Mouse (Mus musculus) CH12.LX (cell line): ENCODE data around the gene Alas2. TPM values are rescaled to one million over a fixed set of nuclear protein-coding genes. Genes with fewer than 3 reads are reported as not detected.

ENCODE experiments used
- DNase-seq: peaks from one replicate; pipeline ENCODE4 v3.0.0-alpha.2; 2013; ENCODE audit errors: extremely low read depth
- H3K27ac ChIP-seq: 2 replicates; pipeline ENCODE4 v1.5.1; 2012; ENCODE audit warnings: low read depth, mild to moderate bottlenecking, control low read depth, moderate library complexity; ENCODE audit not compliant: insufficient read depth
- H3K27me3 ChIP-seq: replicated peaks from 2 replicates; pipeline ENCODE3; 2012; ENCODE audit warnings: inconsistent platforms
- H3K36me3 ChIP-seq, 2 experiments: replicated peaks in 1 of 2; 2 replicates each; pipeline versions ENCODE3 to v1.6.1; 2012; ENCODE audit warnings: inconsistent platforms in 1 of 2, low read length in 1 of 2, mild to moderate bottlenecking in 1 of 2, mixed read lengths in 1 of 2, moderate library complexity in 1 of 2; ENCODE audit not compliant: control insufficient read depth in 1 of 2, insufficient read depth in 1 of 2
- H3K4me1 ChIP-seq, 2 experiments: 2 replicates each; pipeline ENCODE4 v1.6.1; 2012; ENCODE audit warnings: inconsistent platforms in 1 of 2, moderate library complexity in 1 of 2; ENCODE audit not compliant: insufficient read depth in 2 of 2, control insufficient read depth in 1 of 2
- H3K4me2 ChIP-seq: 2 replicates; pipeline ENCODE4 v1.6.1; 2012; ENCODE audit warnings: low read depth, mild to moderate bottlenecking, control low read depth; ENCODE audit not compliant: poor library complexity, insufficient read depth, severe bottlenecking
- H3K4me3 ChIP-seq, 3 experiments: fragments of 150-350 bp in 1 of 3; sonication (generic) in 1 of 3; replicated peaks in 1 of 3; 2 replicates each; pipeline versions ENCODE3 to v1.5.1; 2011 to 2012; ENCODE audit warnings: low read depth in 2 of 3, low read length in 2 of 3, mild to moderate bottlenecking in 2 of 3, moderate library complexity in 2 of 3, control low read depth in 1 of 3, improper control_type of control experiment in 1 of 3, inconsistent platforms in 1 of 3, mixed read lengths in 1 of 3; ENCODE audit not compliant: poor library complexity in 1 of 3
- H3K79me2 ChIP-seq: replicated peaks from 2 replicates; pipeline ENCODE4 v1.6.1; 2012; ENCODE audit warnings: mild to moderate bottlenecking, moderate library complexity; ENCODE audit not compliant: control insufficient read depth, poor library complexity, insufficient read depth, severe bottlenecking; ENCODE audit errors: extremely low read depth
- H3K9ac ChIP-seq: 2 replicates; pipeline ENCODE4 v1.6.1; 2012; ENCODE audit warnings: low read depth, mild to moderate bottlenecking, control low read depth, moderate library complexity; ENCODE audit not compliant: insufficient read depth
- H3K9me3 ChIP-seq: replicated peaks from 2 replicates; pipeline ENCODE3; 2012; ENCODE audit warnings: low read length, inconsistent platforms, mixed read lengths
- BHLHE40 ChIP-seq: IDR thresholded peaks from 2 replicates; pipeline ENCODE4 v1.6.1; 2011; ENCODE audit warnings: mild to moderate bottlenecking, low read depth, low read length, improper control_type of control experiment
- CHD1 ChIP-seq: IDR thresholded peaks from 2 replicates; pipeline ENCODE4 v1.6.1; 2012; ENCODE audit warnings: low read depth, low read length, improper control_type of control experiment, inconsistent platforms
- CTCF ChIP-seq, 2 experiments: IDR thresholded peaks in 1 of 2; conservative IDR thresholded peaks in 1 of 2; 2 replicates each; pipeline ENCODE4 v1.5.1; 2011 to 2012; ENCODE audit warnings: low read depth in 2 of 2, low read length in 2 of 2, improper control_type of control experiment in 1 of 2, inconsistent platforms in 1 of 2, mild to moderate bottlenecking in 1 of 2, moderate library complexity in 1 of 2
- ELF1 ChIP-seq: IDR thresholded peaks from 2 replicates; pipeline ENCODE4 v1.6.1; 2014; ENCODE audit warnings: low read depth, mild to moderate bottlenecking, inconsistent platforms, low read length, improper control_type of control experiment
- EP300 ChIP-seq: IDR thresholded peaks from 2 replicates; pipeline ENCODE4 v1.6.1; 2011; ENCODE audit warnings: low read length, improper control_type of control experiment
- ETS1 ChIP-seq: conservative IDR thresholded peaks from 2 replicates; pipeline ENCODE4 v1.6.1; 2012; ENCODE audit warnings: low read depth, mild to moderate bottlenecking, inconsistent platforms, low read length, improper control_type of control experiment, moderate library complexity
- GABPA ChIP-seq: IDR thresholded peaks from 2 replicates; pipeline ENCODE4 v1.6.1; 2012; ENCODE audit warnings: low read depth, low read length, improper control_type of control experiment, inconsistent platforms; ENCODE audit not compliant: insufficient replicate concordance
- HCFC1 ChIP-seq: IDR thresholded peaks from 2 replicates; pipeline ENCODE4 v1.6.1; 2012; ENCODE audit warnings: low read depth, mild to moderate bottlenecking, inconsistent platforms, low read length, improper control_type of control experiment
- IRF4 ChIP-seq: IDR thresholded peaks from 2 replicates; pipeline ENCODE4 v1.6.1; 2014; ENCODE audit warnings: low read depth, mild to moderate bottlenecking, inconsistent platforms, low read length, improper control_type of control experiment
- JUND ChIP-seq: conservative IDR thresholded peaks from 2 replicates; pipeline ENCODE4 v1.6.1; 2011; ENCODE audit warnings: low read depth, low read length, improper control_type of control experiment
- KAT2A ChIP-seq: IDR thresholded peaks from 2 replicates; pipeline ENCODE4 v1.6.1; 2012; ENCODE audit warnings: low read length, improper control_type of control experiment, inconsistent platforms; ENCODE audit not compliant: insufficient replicate concordance
- MAFK ChIP-seq: IDR thresholded peaks from 2 replicates; pipeline ENCODE4 v1.6.1; 2011; ENCODE audit warnings: low read length, improper control_type of control experiment; ENCODE audit not compliant: insufficient replicate concordance
- MAX ChIP-seq: IDR thresholded peaks from 2 replicates; pipeline ENCODE4 v1.6.1; 2011; ENCODE audit warnings: low read length, improper control_type of control experiment
- MAZ ChIP-seq: IDR thresholded peaks from 2 replicates; pipeline ENCODE4 v1.6.1; 2012; ENCODE audit warnings: low read depth, mild to moderate bottlenecking, inconsistent platforms, low read length, improper control_type of control experiment, moderate library complexity
- MYC ChIP-seq: IDR thresholded peaks from 2 replicates; pipeline ENCODE4 v1.6.1; 2011; ENCODE audit warnings: low read depth, mild to moderate bottlenecking, improper control_type of control experiment, low read length
- PAX5 ChIP-seq: IDR thresholded peaks from 2 replicates; pipeline ENCODE4 v1.6.1; 2012; ENCODE audit warnings: low read length, inconsistent platforms, mixed read lengths
- POLR2A ChIP-seq: IDR thresholded peaks from 2 replicates; pipeline ENCODE4 v1.6.1; 2011; ENCODE audit warnings: low read depth, mild to moderate bottlenecking, improper control_type of control experiment, low read length
- POLR2AphosphoS2 ChIP-seq: IDR thresholded peaks from 2 replicates; pipeline ENCODE4 v1.6.1; 2011; ENCODE audit warnings: low read depth, low read length, improper control_type of control experiment
- RAD21 ChIP-seq: IDR thresholded peaks from 2 replicates; pipeline ENCODE4 v1.6.1; 2011; ENCODE audit warnings: low read depth, mild to moderate bottlenecking, low read length, improper control_type of control experiment, moderate library complexity
- RCOR1 ChIP-seq: conservative IDR thresholded peaks from 2 replicates; pipeline ENCODE4 v1.6.1; 2012; ENCODE audit warnings: low read depth, mild to moderate bottlenecking, inconsistent platforms, low read length, improper control_type of control experiment
- SIN3A ChIP-seq: IDR thresholded peaks from 2 replicates; pipeline ENCODE4 v1.6.1; 2012; ENCODE audit warnings: low read length, improper control_type of control experiment, inconsistent platforms
- TBP ChIP-seq: conservative IDR thresholded peaks from 2 replicates; pipeline ENCODE4 v1.6.1; 2011; ENCODE audit warnings: low read depth, low read length, improper control_type of control experiment
- TCF12 ChIP-seq: IDR thresholded peaks from 2 replicates; pipeline ENCODE4 v1.6.1; 2014; ENCODE audit warnings: low read depth, mild to moderate bottlenecking, inconsistent platforms, low read length, improper control_type of control experiment
- UBTF ChIP-seq: IDR thresholded peaks from 2 replicates; pipeline ENCODE4 v1.6.1; 2012; ENCODE audit warnings: low read depth, mild to moderate bottlenecking, inconsistent platforms, low read length, improper control_type of control experiment, moderate library complexity
- USF1 ChIP-seq: IDR thresholded peaks from 2 replicates; pipeline ENCODE4 v1.6.1; 2014; ENCODE audit warnings: low read depth, mild to moderate bottlenecking, inconsistent platforms, low read length, improper control_type of control experiment
- USF2 ChIP-seq: conservative IDR thresholded peaks from 2 replicates; pipeline ENCODE4 v1.6.1; 2011; ENCODE audit warnings: low read depth, low read length, improper control_type of control experiment
- ZC3H11A ChIP-seq: IDR thresholded peaks from 2 replicates; pipeline ENCODE4 v1.6.1; 2012; ENCODE audit warnings: low read depth, mild to moderate bottlenecking, inconsistent platforms, low read length, improper control_type of control experiment
- ZKSCAN1 ChIP-seq: IDR thresholded peaks from 2 replicates; pipeline ENCODE4 v1.6.1; 2012; ENCODE audit warnings: low read depth, inconsistent platforms, low read length, improper control_type of control experiment, borderline replicate concordance
- ZMIZ1 ChIP-seq: IDR thresholded peaks from 2 replicates; pipeline ENCODE4 v1.6.1; 2012; ENCODE audit warnings: low read depth, mild to moderate bottlenecking, inconsistent platforms, low read length, improper control_type of control experiment
- ZNF384 ChIP-seq: IDR thresholded peaks from 2 replicates; pipeline ENCODE4 v1.6.1; 2012; ENCODE audit warnings: low read depth, low read length, improper control_type of control experiment, inconsistent platforms
- dilution Hi-C: fragments of 300-500 bp; cut with MboI; formaldehyde crosslinking; loops from 2 replicates; pipeline ENCODE4 v1.14.3; 2020; ENCODE audit warnings: low sequenced_read_pairs; ENCODE audit not compliant: extremely low pct_unique_long_range_greater_than_20kb, extremely low pct_ligation_motif_present
- in situ Hi-C: fragments of 300-500 bp; cut with MboI; formaldehyde crosslinking; loops from 3 replicates; pipeline ENCODE4 v1.14.3; 2019; ENCODE audit warnings: low sequenced_read_pairs, low pct_ligation_motif_present, low pct_unique_long_range_greater_than_20kb, mixed read lengths
- polyA plus RNA-seq: library from polyadenylated mRNA; unstranded; fragments of >175 nt; gene quantifications from 2 replicates; pipeline ENCODE4 v1.2.1, GENCODE M21; 2012; ENCODE audit warnings: low read depth; ENCODE audit not compliant: insufficient read length
- total RNA-seq, 2 experiments: library from RNA; depleted of rRNA; stranded (reverse); fragments of 300-350 nt in 1 of 2; fragments of >200 nt in 1 of 2; gene quantifications; 2 replicates each; pipeline ENCODE4 v1.2.3; 2012 to 2014

Alas2 gene
- total and polyA plus RNA-seq, 3 experiments = 0.16 to 0.30 TPM; not detected in 1

GRCm38 (mm10) chrX:150585116-150585515, 37.9 kb downstream of the Alas2 start:
- no peak for DNase-seq
- H3K4me3 ChIP-seq = no peak overlapping the region
- dilution Hi-C loops = no loop called here
- no peak overlapping the region for H3K4me2 ChIP-seq
- peaks cover 11% of the 10 kb centered on the region for H3K79me2 ChIP-seq
- H3K27me3 ChIP-seq = no peaks in the 10 kb centered on the region
- H3K4me1 ChIP-seq = no peaks in the 10 kb centered on the region
- H3K9ac ChIP-seq = no peak overlapping the region
- in situ Hi-C loops = no loop called here
- H3K27ac ChIP-seq = no peak overlapping the region
- no peaks in the 10 kb centered on the region for H3K9me3 ChIP-seq
- TF ChIP-seq GABPA (no peak), SIN3A (no peak), RCOR1 (no peak), CTCF (conservative IDR thresholded peaks at IDR 0.05 in 1 of 2, IDR thresholded peaks at IDR 0.05 in 1 of 2; ENCODE audit: low read depth in 2 of 2, low read length in 2 of 2) (no peak), HCFC1 (no peak), TBP (no peak), ELF1 (no peak), USF2 (no peak), MAX (no peak), ZKSCAN1 (no peak), EP300 (no peak), KAT2A (no peak)
- TF ChIP-seq, all 38 proteins: peak for 0
- peaks cover 18 to 40% of the 10 kb centered on the region in 2 experiments for H3K36me3 ChIP-seq

- Histone ChIP-seq H3K9ac (peak within 1 kb of the TSS; percentile 95), H3K9me3 (no peaks in the 10 kb centered on the region), H3K36me3 (peaks cover 13 to 22% of the 10 kb centered on the region in 2 experiments), H3K4me3 (peak within 1 kb of the TSS; percentile 66 to 94 (median 79)), H3K4me1 (no peaks in the 10 kb centered on the region), H3K4me2 (peak within 1 kb of the TSS; percentile 65), H3K79me2 (peaks cover 11% of the 10 kb centered on the region), H3K27ac (peak within 1 kb of the TSS; percentile 70), H3K27me3 (no peaks in the 10 kb centered on the region)
- dilution Hi-C loops (no loop called here), in situ Hi-C loops (no loop called here)
- DNase-seq = peak; percentile 74
- peak; percentile 61 for TF ChIP-seq HCFC1
- TF ChIP-seq RAD21 = no peak
- TF ChIP-seq UBTF = no peak
- 0 out of 2 replicates have a peak, but pooled peaks have one; percentile 24 for TF ChIP-seq MAZ
- TF ChIP-seq CTCF (conservative IDR thresholded peaks at IDR 0.05 in 1 of 2, IDR thresholded peaks at IDR 0.05 in 1 of 2; ENCODE audit: low read depth in 2 of 2, low read length in 2 of 2) = peak in 1 of 2 experiments; percentile 57; a peak in 2 of 4 replicates
- TF ChIP-seq USF2 = no peak
- TF ChIP-seq PAX5 = no peak
- TF ChIP-seq KAT2A = no peak
- TF ChIP-seq ZC3H11A = no peak
- TF ChIP-seq MAFK = no peak
- TF ChIP-seq ETS1 = no peak
- no peak; the same call in 1 of the 2 replicates for TF ChIP-seq MYC
- TF ChIP-seq BHLHE40 = no peak
- TF ChIP-seq TCF12 = peak; percentile 41; the same call in 1 of the 2 replicates
- peak; percentile 64 for TF ChIP-seq ZMIZ1
- peak; percentile 83 for TF ChIP-seq POLR2A
- no peak for TF ChIP-seq ZKSCAN1
- TF ChIP-seq JUND = no peak
- no peak for TF ChIP-seq IRF4
- TF ChIP-seq ZNF384 = no peak
- 0 out of 2 replicates have a peak, but pooled peaks have one; percentile 59 for TF ChIP-seq POLR2AphosphoS2
- TF ChIP-seq MAX = no peak
- TF ChIP-seq USF1 = no peak
- no peak for TF ChIP-seq CHD1
These were observed 41.0 kb downstream of the Alas2 start, which contains the start of gene Pfkfb1 for GRCm38 (mm10) chrX:150588023-150588764. Gene Pfkfb1, plus strand, starts transcription at chrX:150588229.
